Mouse (Mus musculus) forebrain, embryonic 12.5 days (tissue): ENCODE measurements around the gene Utrn. TPM values are rescaled to one million over a fixed set of nuclear protein-coding genes. Genes with fewer than 3 reads are reported as not detected.

Source experiments
- ATAC-seq: fragments of 200-750 bp; cut with Nextera tagmentation; 2 replicates; pipeline ENCODE4 v1.8.0; 2017; ENCODE audit warnings: moderate TSS enrichment; ENCODE audit not compliant: low FRiP score
- H3K27ac ChIP-seq: fragments of 300-500 bp; sonication (generic); 2 replicates; pipeline ENCODE4 v1.5.1; 2016; ENCODE audit warnings: mild to moderate bottlenecking
- H3K27me3 ChIP-seq: fragments of 300-500 bp; sonication (generic); 2 replicates; pipeline ENCODE4 v1.6.1; 2016; ENCODE audit warnings: mild to moderate bottlenecking
- H3K36me3 ChIP-seq: fragments of 300-500 bp; sonication (generic); replicated peaks from 2 replicates; pipeline ENCODE4 v1.6.1; 2016; ENCODE audit warnings: mild to moderate bottlenecking
- H3K4me1 ChIP-seq: fragments of 300-500 bp; sonication (generic); 2 replicates; pipeline ENCODE4 v1.6.1; 2016
- H3K4me2 ChIP-seq: fragments of 300-500 bp; sonication (generic); 2 replicates; pipeline ENCODE4 v1.6.1; 2016; ENCODE audit warnings: mild to moderate bottlenecking, moderate library complexity
- H3K4me3 ChIP-seq: fragments of 300-500 bp; sonication (generic); replicated peaks from 2 replicates; pipeline ENCODE4 v1.5.1; 2016; ENCODE audit warnings: mild to moderate bottlenecking
- H3K9ac ChIP-seq: fragments of 300-500 bp; sonication (generic); 2 replicates; pipeline ENCODE4 v1.6.1; 2016; ENCODE audit warnings: mild to moderate bottlenecking
- H3K9me3 ChIP-seq: fragments of 300-500 bp; sonication (generic); 2 replicates; pipeline ENCODE4 v1.6.1; 2016
- WGBS: fragments of 180-500 bp; shearing (Covaris S2); methylation state at CpG from one replicate; pipeline ENCODE4 v1.1.7; 2016; 5-methylcytosine and 5-hydroxymethylcytosine counted together
- polyA plus RNA-seq: library from polyadenylated mRNA; unstranded; fragments of >200 nt; fragmentation: Nextera tagmentation; extraction: Ambion mirVana; gene quantifications from 2 replicates; pipeline ENCODE4 v1.2.1, GENCODE M21; 2016

Gene Utrn
- polyA plus RNA-seq, result 30.2 and 34.3 TPM in 2 replicates

- Histone ChIP-seq H3K9ac (peak within 1 kb of the TSS; percentile 65), H3K36me3 (no peaks in the 10 kb centered on the region), H3K4me3 (peak within 1 kb of the TSS; percentile 62), H3K4me2 (peak within 1 kb of the TSS; percentile 97), H3K4me1 (peaks cover 18% of the 10 kb centered on the region), H3K27me3 (peaks cover 7% of the 10 kb centered on the region; the same call in 1 of the 2 replicates), H3K9me3 (no peaks in the 10 kb centered on the region), H3K27ac (peak within 1 kb of the TSS; percentile 72)
- peak; percentile 90 for ATAC-seq
- WGBS, result under 1% methylated on average over 67 of the region's 77 CpGs
Measured at GRCm38 (mm10) chr10:12869029-12869671, at the start of gene Utrn. TSS of gene Utrn (minus strand) at chr10:12869365.

DNA sequence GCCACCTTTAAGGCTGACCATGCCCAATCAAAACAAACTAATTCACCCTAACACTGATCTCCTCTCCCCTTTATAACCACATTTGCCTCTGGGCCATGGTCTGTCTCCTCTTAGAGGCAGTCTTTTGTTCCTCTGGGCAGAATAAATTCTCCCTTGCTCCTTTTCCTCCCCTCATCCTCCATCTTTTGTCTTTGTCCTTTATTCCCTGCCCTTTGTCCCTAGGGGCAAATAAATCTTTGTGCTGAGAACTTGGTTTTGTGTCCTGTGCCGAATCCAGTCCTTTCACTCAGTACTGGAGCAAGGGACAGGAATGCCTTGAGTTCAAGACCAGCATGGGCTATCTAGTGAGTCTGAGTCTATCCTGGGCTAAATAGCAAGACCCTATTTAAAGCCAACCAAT is 48.5 kb upstream of the Utrn start:
- Histone ChIP-seq H3K4me3 (no peak overlapping the region), H3K27ac (no peak overlapping the region), H3K9ac (no peak overlapping the region), H3K36me3 (no peaks in the 10 kb centered on the region), H3K4me2 (no peak overlapping the region), H3K4me1 (no peaks in the 10 kb centered on the region), H3K27me3 (no peaks in the 10 kb centered on the region), H3K9me3 (no peaks in the 10 kb centered on the region)
- no peak for ATAC-seq
- WGBS, result 16% methylated on average over 1 of the region's 1 CpGs

DNA sequence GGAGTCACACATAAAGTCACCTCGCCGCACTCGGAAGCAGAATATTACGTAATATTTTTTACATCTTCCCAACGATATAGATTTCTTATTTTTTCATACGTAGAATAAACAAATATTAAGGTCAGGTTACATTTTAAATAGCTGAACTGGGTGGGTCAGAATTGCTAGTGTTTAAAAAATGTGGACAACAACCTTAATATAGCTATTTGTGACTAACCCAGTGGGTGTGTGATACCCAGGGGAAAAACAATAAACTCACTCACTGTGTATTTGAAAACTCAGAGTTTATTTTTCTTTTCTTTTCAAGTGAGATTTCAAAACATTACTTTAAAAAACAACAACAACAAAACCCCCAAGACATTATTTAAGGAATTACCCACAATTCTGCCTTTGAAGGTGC is 47.2 kb upstream of the Utrn start:
- Histone ChIP-seq H3K9me3 (no peaks in the 10 kb centered on the region), H3K27ac (no peak overlapping the region), H3K27me3 (no peaks in the 10 kb centered on the region), H3K4me1 (no peaks in the 10 kb centered on the region), H3K4me2 (no peak overlapping the region), H3K36me3 (no peaks in the 10 kb centered on the region), H3K4me3 (no peak overlapping the region), H3K9ac (no peak overlapping the region)
- 94% methylated on average over 6 of the region's 6 CpGs for WGBS
- no peak for ATAC-seq

DNA sequence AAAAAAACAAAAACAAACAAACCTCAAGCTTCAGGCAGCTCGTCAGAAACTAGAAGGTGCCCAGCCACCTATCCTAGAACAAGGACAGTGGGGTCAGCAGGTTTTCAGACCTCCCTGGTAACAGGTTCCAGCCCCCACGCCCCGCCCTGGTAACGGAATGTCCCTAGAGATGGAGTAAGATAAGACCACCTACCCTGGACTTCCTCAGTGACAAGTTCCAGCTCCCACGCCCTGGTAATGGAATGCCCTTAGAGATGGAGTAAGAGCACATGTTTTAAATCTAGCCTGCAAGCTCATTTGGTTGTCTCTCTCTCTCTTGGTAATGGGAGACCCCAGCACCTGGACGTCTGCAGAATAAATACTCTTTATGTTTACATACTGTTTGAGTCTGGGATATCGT is 46.7 kb upstream of the Utrn start:
- no peak overlapping the region for H3K4me2 ChIP-seq
- no peaks in the 10 kb centered on the region for H3K27me3 ChIP-seq
- no peak overlapping the region for H3K4me3 ChIP-seq
- ATAC-seq, result no peak
- no peaks in the 10 kb centered on the region for H3K9me3 ChIP-seq
- no peaks in the 10 kb centered on the region for H3K4me1 ChIP-seq
- no peak overlapping the region for H3K27ac ChIP-seq
- H3K36me3 ChIP-seq, result no peaks in the 10 kb centered on the region
- WGBS, result 78% methylated on average over 7 of the region's 7 CpGs
- no peak overlapping the region for H3K9ac ChIP-seq

DNA sequence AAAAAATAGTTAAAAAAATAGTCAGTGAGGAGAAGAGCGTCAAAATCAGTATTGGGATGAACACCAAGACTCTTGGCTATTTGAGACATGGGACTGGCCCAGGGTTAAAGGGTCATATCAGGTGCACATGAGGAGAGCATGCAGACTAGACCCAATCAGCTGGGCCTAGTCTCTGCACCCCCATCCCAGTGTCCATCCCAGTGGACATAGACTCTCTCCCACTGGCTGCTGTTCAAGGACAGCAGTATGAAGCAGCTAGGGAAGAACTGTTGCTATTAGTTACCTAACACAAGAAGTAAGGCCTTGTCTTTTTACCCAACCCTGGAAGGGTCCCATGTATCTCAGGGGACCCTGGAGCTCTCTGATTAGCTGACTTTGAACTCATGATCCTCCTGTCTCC is 45.0 kb upstream of the Utrn start:
- no peak overlapping the region for H3K27ac ChIP-seq
- no peaks in the 10 kb centered on the region for H3K27me3 ChIP-seq
- no peaks in the 10 kb centered on the region for H3K4me1 ChIP-seq
- H3K9me3 ChIP-seq, result no peaks in the 10 kb centered on the region
- WGBS, result 97% methylated on average over 1 of the region's 1 CpGs
- no peak overlapping the region for H3K4me2 ChIP-seq
- H3K9ac ChIP-seq, result no peak overlapping the region
- H3K36me3 ChIP-seq, result no peaks in the 10 kb centered on the region
- no peak for ATAC-seq
- no peak overlapping the region for H3K4me3 ChIP-seq

DNA sequence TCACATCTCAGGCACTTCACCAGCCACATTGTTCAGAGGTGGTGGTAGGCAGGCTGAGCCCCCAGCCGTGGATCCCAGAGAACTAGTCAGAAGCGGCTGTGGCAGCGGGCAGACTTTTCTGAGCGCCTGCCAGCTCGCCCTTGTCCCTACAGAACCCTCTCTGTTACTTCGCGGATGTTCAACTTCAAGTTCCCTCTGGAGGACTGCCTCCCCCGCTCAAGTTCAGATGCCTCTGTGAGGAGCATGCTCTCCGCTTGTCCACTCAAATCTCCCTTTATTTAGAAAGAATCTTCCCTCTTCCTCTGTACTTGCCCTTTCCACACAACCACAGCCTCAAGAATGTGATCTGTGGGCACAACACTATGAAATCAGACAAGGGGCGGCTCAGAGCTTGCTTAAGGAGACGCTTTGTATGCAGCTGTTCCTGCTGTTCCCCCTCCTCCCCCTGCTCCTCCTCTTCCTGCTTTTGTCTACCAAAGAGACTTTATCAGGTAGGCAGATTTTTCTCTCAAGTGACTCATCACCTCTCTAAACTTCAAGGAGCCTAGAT is 42.9 kb upstream of the Utrn start:
- no peak overlapping the region for H3K4me2 ChIP-seq
- H3K9ac ChIP-seq, result no peak overlapping the region
- H3K27ac ChIP-seq, result no peak overlapping the region
- no peaks in the 10 kb centered on the region for H3K9me3 ChIP-seq
- no peaks in the 10 kb centered on the region for H3K36me3 ChIP-seq
- WGBS, result 67% methylated on average over 11 of the region's 11 CpGs
- ATAC-seq, result no peak
- no peak overlapping the region for H3K4me3 ChIP-seq
- H3K27me3 ChIP-seq, result no peaks in the 10 kb centered on the region
- H3K4me1 ChIP-seq, result no peaks in the 10 kb centered on the region

- no peak for ATAC-seq
- Histone ChIP-seq H3K27me3 (no peaks in the 10 kb centered on the region), H3K27ac (no peak overlapping the region), H3K4me3 (no peak overlapping the region), H3K4me1 (no peaks in the 10 kb centered on the region), H3K9ac (no peak overlapping the region), H3K36me3 (no peaks in the 10 kb centered on the region), H3K9me3 (no peaks in the 10 kb centered on the region), H3K4me2 (no peak overlapping the region)
- 89% methylated on average over 13 of the region's 13 CpGs for WGBS
Measured at GRCm38 (mm10) chr10:12911451-12911850, 42.3 kb upstream of the Utrn start.

GRCm38 (mm10) chr10:12909891-12910290 is 40.7 kb upstream of the Utrn start:
- no peak overlapping the region for H3K9ac ChIP-seq
- H3K36me3 ChIP-seq, result no peaks in the 10 kb centered on the region
- no peak overlapping the region for H3K27ac ChIP-seq
- WGBS, result 89% methylated on average over 2 of the region's 2 CpGs
- H3K27me3 ChIP-seq, result no peaks in the 10 kb centered on the region
- H3K9me3 ChIP-seq, result no peaks in the 10 kb centered on the region
- no peak overlapping the region for H3K4me3 ChIP-seq
- no peak for ATAC-seq
- H3K4me2 ChIP-seq, result no peak overlapping the region
- no peaks in the 10 kb centered on the region for H3K4me1 ChIP-seq

GRCm38 (mm10) chr10:12909179-12909578 is 40.0 kb upstream of the Utrn start:
- no peaks in the 10 kb centered on the region for H3K9me3 ChIP-seq
- ATAC-seq, result no peak
- no peak overlapping the region for H3K4me3 ChIP-seq
- no peaks in the 10 kb centered on the region for H3K36me3 ChIP-seq
- no peak overlapping the region for H3K9ac ChIP-seq
- WGBS, result 40% methylated on average over 1 of the region's 1 CpGs
- H3K27me3 ChIP-seq, result no peaks in the 10 kb centered on the region
- H3K4me2 ChIP-seq, result no peak overlapping the region
- no peaks in the 10 kb centered on the region for H3K4me1 ChIP-seq
- H3K27ac ChIP-seq, result no peak overlapping the region

GRCm38 (mm10) chr10:12904140-12904528 is 35.0 kb upstream of the Utrn start:
- 0 out of 2 replicates have a peak, but pooled peaks have one; percentile 55 for ATAC-seq
- Histone ChIP-seq H3K4me2 (no peak overlapping the region), H3K27ac (no peak overlapping the region), H3K9ac (no peak overlapping the region), H3K4me1 (no peaks in the 10 kb centered on the region), H3K4me3 (no peak overlapping the region), H3K27me3 (no peaks in the 10 kb centered on the region), H3K9me3 (no peaks in the 10 kb centered on the region), H3K36me3 (no peaks in the 10 kb centered on the region)
- WGBS, result 74% methylated on average over 5 of the region's 5 CpGs

GRCm38 (mm10) chr10:12903440-12904139 is 34.4 kb upstream of the Utrn start:
- no peaks in the 10 kb centered on the region for H3K9me3 ChIP-seq

GRCm38 (mm10) chr10:12899901-12900300 is 30.7 kb upstream of the Utrn start:
- 94% methylated on average over 5 of the region's 5 CpGs for WGBS
- H3K27ac ChIP-seq, result no peak overlapping the region
- no peaks in the 10 kb centered on the region for H3K4me1 ChIP-seq
- H3K27me3 ChIP-seq, result no peaks in the 10 kb centered on the region
- no peaks in the 10 kb centered on the region for H3K9me3 ChIP-seq
- no peak overlapping the region for H3K4me3 ChIP-seq
- ATAC-seq, result no peak
- H3K36me3 ChIP-seq, result no peaks in the 10 kb centered on the region
- no peak overlapping the region for H3K9ac ChIP-seq
- no peak overlapping the region for H3K4me2 ChIP-seq

More at GRCm38 (mm10) chr10:12903440-12904139, 34.4 kb upstream of the Utrn start:
- no peak overlapping the region for H3K9ac ChIP-seq
- no peak overlapping the region for H3K4me3 ChIP-seq
- no peak for ATAC-seq
- no peaks in the 10 kb centered on the region for H3K27me3 ChIP-seq
- H3K4me1 ChIP-seq, result no peaks in the 10 kb centered on the region
- H3K4me2 ChIP-seq, result no peak overlapping the region
- no peaks in the 10 kb centered on the region for H3K36me3 ChIP-seq
- WGBS, result 92% methylated on average over 5 of the region's 5 CpGs
- no peak overlapping the region for H3K27ac ChIP-seq

GRCm38 (mm10) chr10:12893339-12893738 is 24.2 kb upstream of the Utrn start:
- no peak overlapping the region for H3K4me3 ChIP-seq
- H3K27ac ChIP-seq, result no peak overlapping the region
- ATAC-seq, result no peak
- 97% methylated on average over 3 of the region's 3 CpGs for WGBS
- no peaks in the 10 kb centered on the region for H3K36me3 ChIP-seq
- no peak overlapping the region for H3K4me2 ChIP-seq
- no peaks in the 10 kb centered on the region for H3K9me3 ChIP-seq
- H3K9ac ChIP-seq, result no peak overlapping the region
- H3K27me3 ChIP-seq, result no peaks in the 10 kb centered on the region
- H3K4me1 ChIP-seq, result no peaks in the 10 kb centered on the region
